Mouse (Mus musculus): Measurements from ENCODE around the gene Tmem62.
A peak's percentile ranks its signal among the peaks of the same experiment; 100 is the strongest.
"Not testable (repeated sequence)": the region's sequence is repeated elsewhere in the genome, so short reads cannot be mapped to it uniquely, and the experiment has no call there.

The Tmem62 gene

GRCm38 (mm10) chr2:120976990-120977925 is at the start of gene Tmem62:
Tmem62 (plus strand) TSS chr2:120977017.
- DNase-seq (ENCODE audit: low spot score) = no peak

GRCm38 (mm10) chr2:120933038-120933437 is 43.8 kb upstream of the Tmem62 start:
- no peak for DNase-seq (ENCODE audit: low spot score)

GRCm38 (mm10) chr2:120951208-120951607 is 25.6 kb upstream of the Tmem62 start:
- DNase-seq (ENCODE audit: low spot score) = peak; percentile 48

GRCm38 (mm10) chr2:120952176-120952938 is 24.5 kb upstream of the Tmem62 start:
- DNase-seq (ENCODE audit: low spot score) = no peak

- DNase-seq (ENCODE audit: low spot score) = no peak
Measured at GRCm38 (mm10) chr2:120959363-120959762, 17.5 kb upstream of the Tmem62 start.

GRCm38 (mm10) chr2:120959827-120960226 is 17.0 kb upstream of the Tmem62 start:
- no peak for DNase-seq (ENCODE audit: low spot score)

- DNase-seq (ENCODE audit: low spot score) = no peak
Measured at GRCm38 (mm10) chr2:120960261-120960660, 16.6 kb upstream of the Tmem62 start.

GRCm38 (mm10) chr2:120963110-120963509 is 13.7 kb upstream of the Tmem62 start:
- no peak for DNase-seq (ENCODE audit: low spot score)

- DNase-seq (ENCODE audit: low spot score) = no peak
Measured at GRCm38 (mm10) chr2:120965486-120965885, 11.3 kb upstream of the Tmem62 start.

GRCm38 (mm10) chr2:120970045-120970539 is 6.7 kb upstream of the Tmem62 start:
- DNase-seq (ENCODE audit: low spot score) = no peak

GRCm38 (mm10) chr2:120970559-120971080 is 6.2 kb upstream of the Tmem62 start, which contains the start of gene Ubr1:
Ubr1 (minus strand) TSS chr2:120970715.
- peak; percentile 71 for DNase-seq (ENCODE audit: low spot score)

GRCm38 (mm10) chr2:120971766-120972165 is 5.1 kb upstream of the Tmem62 start:
- no peak for DNase-seq (ENCODE audit: low spot score)

GRCm38 (mm10) chr2:120972257-120972656 is 4.6 kb upstream of the Tmem62 start:
- DNase-seq (ENCODE audit: low spot score) = not testable (repeated sequence)

- no peak for DNase-seq (ENCODE audit: low spot score)
Measured at GRCm38 (mm10) chr2:120972964-120973363, 3.9 kb upstream of the Tmem62 start.

GRCm38 (mm10) chr2:120976308-120976707 is 509 bp upstream of the Tmem62 start:
- DNase-seq (ENCODE audit: low spot score) = no peak

GRCm38 (mm10) chr2:120977926-120978692 is 1.3 kb downstream of the Tmem62 start:
- DNase-seq (ENCODE audit: low spot score) = no peak

- no peak for DNase-seq (ENCODE audit: low spot score)
Measured at GRCm38 (mm10) chr2:120978693-120979037, 1.8 kb downstream of the Tmem62 start.

GRCm38 (mm10) chr2:120979819-120980218 is 3.0 kb downstream of the Tmem62 start:
- no peak for DNase-seq (ENCODE audit: low spot score)

- DNase-seq (ENCODE audit: low spot score) = no peak
Measured at GRCm38 (mm10) chr2:120980861-120981260, 4.0 kb downstream of the Tmem62 start.

GRCm38 (mm10) chr2:120983611-120984010 is 6.8 kb downstream of the Tmem62 start:
- no peak for DNase-seq (ENCODE audit: low spot score)

- no peak for DNase-seq (ENCODE audit: low spot score)
Measured at GRCm38 (mm10) chr2:120985241-120985640, 8.4 kb downstream of the Tmem62 start.

- no peak for DNase-seq (ENCODE audit: low spot score)
Measured at GRCm38 (mm10) chr2:120991196-120991595, 14.4 kb downstream of the Tmem62 start.
